Mouse (Mus musculus) testis, adult 2 months (tissue): Measurements from ENCODE around the gene Thbd.

Experiments
- CTCF ChIP-seq: fragments of 200-500 bp; IDR thresholded peaks from 2 replicates; pipeline ENCODE4 v1.5.1; 2012; ENCODE audit warnings: low read depth, mild to moderate bottlenecking, inconsistent platforms, low read length, moderate library complexity; ENCODE audit not compliant: control insufficient read depth, insufficient read depth, insufficient replicate concordance
- POLR2A ChIP-seq: fragments of 200-500 bp; IDR thresholded peaks from 2 replicates; pipeline ENCODE4 v1.6.1; 2012; ENCODE audit warnings: low read depth, mild to moderate bottlenecking, inconsistent platforms, low read length, moderate library complexity; ENCODE audit not compliant: control insufficient read depth

DNA sequence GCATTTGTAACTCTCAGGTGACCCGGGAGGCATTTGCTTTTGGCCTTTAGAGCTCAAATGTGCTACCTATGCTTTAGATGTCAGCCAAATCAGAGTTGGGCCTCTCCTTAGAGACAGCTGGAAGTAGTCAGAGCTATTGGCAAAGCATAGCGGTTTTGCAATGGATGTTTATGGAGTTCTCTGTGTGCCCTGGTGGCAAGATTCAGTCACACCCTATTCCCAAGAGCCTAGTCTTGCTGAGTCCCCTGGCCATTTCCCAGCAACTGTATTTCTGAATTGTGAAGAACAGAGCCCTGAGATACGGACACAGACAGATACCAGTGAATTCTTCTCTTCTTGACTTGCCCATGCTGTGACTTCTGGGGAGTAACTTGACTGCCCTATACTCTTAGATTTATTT lies 45.1 kb upstream of the Thbd start:
- no peak for TF ChIP-seq CTCF
- no peak for TF ChIP-seq POLR2A
